Mouse (Mus musculus): ENCODE data around the gene Gltp. TPM values are rescaled to one million over a fixed set of nuclear protein-coding genes. Genes with fewer than 3 reads are reported as not detected.

The Gltp gene
- polyA plus RNA-seq, 1 experiment = 134 TPM

DNA sequence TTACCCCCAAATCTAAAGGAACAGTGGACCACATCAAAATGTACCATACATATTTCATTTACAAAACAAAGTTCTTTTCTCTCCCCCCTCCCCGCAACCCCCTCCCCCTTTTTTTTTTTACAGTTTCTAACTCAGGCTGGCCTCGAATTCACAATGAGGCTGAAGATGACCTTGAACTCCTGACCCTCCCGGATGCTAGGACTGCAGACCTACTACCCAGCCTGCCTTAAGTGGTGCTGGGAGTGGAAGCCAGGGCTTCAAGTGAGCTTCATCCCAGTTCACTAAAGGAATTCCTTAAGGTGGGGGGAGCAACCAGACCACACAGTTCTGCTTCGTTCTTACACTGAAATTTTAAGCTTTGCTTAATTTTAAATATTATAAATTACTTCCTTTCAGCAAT lies 26.6 kb downstream of the Gltp start:
- WGBS = 84% methylated on average over 4 of the region's 4 CpGs
- Histone ChIP-seq H3K4me3 (ENCODE audit: extremely low read depth, insufficient read depth, insufficient read length) (no peak overlapping the region), H3K4me1 (ENCODE audit: control insufficient read depth, insufficient read depth, insufficient read length) (no peaks in the 10 kb centered on the region)

GRCm38 (mm10) chr5:114661029-114661428 lies 29.8 kb downstream of the Gltp start:
- peaks cover 9% of the 10 kb centered on the region for H3K27me3 ChIP-seq (ENCODE audit: control insufficient read depth, insufficient read depth, low read length)
- WGBS = 8% methylated on average over 6 of the region's 6 CpGs
- DNase-seq (ENCODE audit: low read depth in 1 of 2, low spot score in 2 of 2) = no peak
- TF ChIP-seq CTCF (IDR thresholded peaks at IDR 0.05; ENCODE audit: extremely low read depth, insufficient read depth, insufficient read length, insufficient replicate concordance) (no peak), POLR2A (IDR thresholded peaks at IDR 0.05; ENCODE audit: low read depth, low read length) (no peak)
- peaks cover 7% of the 10 kb centered on the region; the same call in 1 of the 2 replicates for H3K4me1 ChIP-seq (ENCODE audit: control insufficient read depth, insufficient read depth, insufficient read length)
- H3K4me3 ChIP-seq (ENCODE audit: extremely low read depth, insufficient read depth, insufficient read length) = no peak overlapping the region
- no peaks in the 10 kb centered on the region for H3K36me3 ChIP-seq (ENCODE audit: control insufficient read depth, insufficient read depth, low read length)
- no peak overlapping the region for H3K27ac ChIP-seq (ENCODE audit: insufficient read depth, low read length)

More for the DNA sequence above, 26.6 kb downstream of the Gltp start:
- no peak for DNase-seq (ENCODE audit: low read depth in 1 of 2, low spot score in 2 of 2)
- Histone ChIP-seq H3K27ac (ENCODE audit: insufficient read depth, low read length) (no peak overlapping the region), H3K27me3 (ENCODE audit: control insufficient read depth, insufficient read depth, low read length) (no peaks in the 10 kb centered on the region), H3K36me3 (ENCODE audit: control insufficient read depth, insufficient read depth, low read length) (peaks cover 3% of the 10 kb centered on the region)
- TF ChIP-seq CTCF (IDR thresholded peaks at IDR 0.05; ENCODE audit: extremely low read depth, insufficient read depth, insufficient read length, insufficient replicate concordance) (no peak), POLR2A (IDR thresholded peaks at IDR 0.05; ENCODE audit: low read depth, low read length) (no peak)

DNA sequence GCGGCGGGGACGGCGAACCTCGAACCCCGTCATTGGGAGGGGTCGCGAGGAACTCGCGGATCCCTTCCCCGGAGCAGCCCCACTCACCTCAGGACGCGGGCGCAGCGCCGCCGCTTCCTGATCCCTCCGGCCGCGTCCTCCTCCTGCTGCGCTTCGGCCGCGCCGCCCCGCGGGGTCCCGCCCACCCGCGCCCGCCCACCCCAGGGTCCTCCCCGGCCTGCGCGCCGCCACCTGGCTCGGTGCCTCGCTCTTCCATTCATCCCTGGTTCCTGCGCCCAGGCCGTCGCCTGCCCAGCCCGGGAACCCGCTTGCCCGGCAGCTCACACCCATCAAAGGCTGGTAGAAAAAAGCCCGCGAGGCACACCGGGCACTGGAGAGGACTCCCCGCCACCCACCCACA lies 32.5 kb downstream of the Gltp start, which contains the start of gene Trpv4:
Trpv4 (minus strand) TSS at position 167 of the 400 bp plus-strand sequence.
- DNase-seq (ENCODE audit: low read depth in 1 of 2, low spot score in 2 of 2) = no peak
- peaks cover 7% of the 10 kb centered on the region; the same call in 1 of the 2 replicates for H3K4me1 ChIP-seq (ENCODE audit: control insufficient read depth, insufficient read depth, insufficient read length)
- peak within 1 kb of the TSS; percentile 39; the same call in 1 of the 2 replicates for H3K4me3 ChIP-seq (ENCODE audit: extremely low read depth, insufficient read depth, insufficient read length)
- H3K36me3 ChIP-seq (ENCODE audit: control insufficient read depth, insufficient read depth, low read length) = no peaks in the 10 kb centered on the region
- WGBS = 2% methylated on average over 42 of the region's 47 CpGs
- H3K27ac ChIP-seq (ENCODE audit: insufficient read depth, low read length) = no peak within 1 kb of the TSS
- TF ChIP-seq POLR2A (IDR thresholded peaks at IDR 0.05; ENCODE audit: low read depth, low read length) (no peak), CTCF (IDR thresholded peaks at IDR 0.05; ENCODE audit: extremely low read depth, insufficient read depth, insufficient read length, insufficient replicate concordance) (no peak)
- peaks cover 9% of the 10 kb centered on the region for H3K27me3 ChIP-seq (ENCODE audit: control insufficient read depth, insufficient read depth, low read length)

GRCm38 (mm10) chr5:114657426-114657825 lies 33.4 kb downstream of the Gltp start:
- no peak for TF ChIP-seq CTCF (IDR thresholded peaks at IDR 0.05; ENCODE audit: extremely low read depth, insufficient read depth, insufficient read length, insufficient replicate concordance)
- TF ChIP-seq POLR2A (IDR thresholded peaks at IDR 0.05; ENCODE audit: low read depth, low read length) = no peak
- 78% methylated on average over 10 of the region's 10 CpGs for WGBS
- peaks cover 9% of the 10 kb centered on the region for H3K27me3 ChIP-seq (ENCODE audit: control insufficient read depth, insufficient read depth, low read length)
- peaks cover 7% of the 10 kb centered on the region; the same call in 1 of the 2 replicates for H3K4me1 ChIP-seq (ENCODE audit: control insufficient read depth, insufficient read depth, insufficient read length)
- no peaks in the 10 kb centered on the region for H3K36me3 ChIP-seq (ENCODE audit: control insufficient read depth, insufficient read depth, low read length)
- no peak overlapping the region; the same call in 1 of the 2 replicates for H3K4me3 ChIP-seq (ENCODE audit: extremely low read depth, insufficient read depth, insufficient read length)
- no peak for DNase-seq (ENCODE audit: low read depth in 1 of 2, low spot score in 2 of 2)
- no peak overlapping the region for H3K27ac ChIP-seq (ENCODE audit: insufficient read depth, low read length)

DNA sequence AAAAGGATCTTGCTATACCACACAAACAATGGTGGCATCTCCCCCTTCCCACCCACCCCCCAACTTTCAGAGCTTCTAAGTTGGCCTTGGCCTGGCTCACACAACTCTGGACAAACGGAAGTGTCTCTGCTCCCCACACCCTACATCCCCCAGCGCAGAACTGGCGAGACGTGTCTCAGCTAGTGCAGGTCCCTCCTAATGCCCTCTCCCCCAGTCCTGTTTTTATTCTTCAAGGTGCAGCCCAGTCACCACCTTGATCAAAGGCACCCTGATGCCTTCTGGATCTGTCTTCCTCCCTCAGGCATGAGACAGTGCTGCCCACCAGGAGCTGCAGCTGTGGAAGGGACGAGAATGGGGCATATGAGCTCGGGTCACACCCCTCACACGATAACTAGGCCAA lies 34.5 kb downstream of the Gltp start:
- 91% methylated on average over 7 of the region's 7 CpGs for WGBS
- peaks cover 10% of the 10 kb centered on the region for H3K4me1 ChIP-seq (ENCODE audit: control insufficient read depth, insufficient read depth, insufficient read length)
- H3K27ac ChIP-seq (ENCODE audit: insufficient read depth, low read length) = no peak overlapping the region
- TF ChIP-seq CTCF (IDR thresholded peaks at IDR 0.05; ENCODE audit: extremely low read depth, insufficient read depth, insufficient read length, insufficient replicate concordance) (no peak), POLR2A (IDR thresholded peaks at IDR 0.05; ENCODE audit: low read depth, low read length) (no peak)
- H3K4me3 ChIP-seq (ENCODE audit: extremely low read depth, insufficient read depth, insufficient read length) = no peak overlapping the region
- H3K27me3 ChIP-seq (ENCODE audit: control insufficient read depth, insufficient read depth, low read length) = peaks cover 9% of the 10 kb centered on the region
- H3K36me3 ChIP-seq (ENCODE audit: control insufficient read depth, insufficient read depth, low read length) = no peaks in the 10 kb centered on the region
- no peak for DNase-seq (ENCODE audit: low read depth in 1 of 2, low spot score in 2 of 2)

DNA sequence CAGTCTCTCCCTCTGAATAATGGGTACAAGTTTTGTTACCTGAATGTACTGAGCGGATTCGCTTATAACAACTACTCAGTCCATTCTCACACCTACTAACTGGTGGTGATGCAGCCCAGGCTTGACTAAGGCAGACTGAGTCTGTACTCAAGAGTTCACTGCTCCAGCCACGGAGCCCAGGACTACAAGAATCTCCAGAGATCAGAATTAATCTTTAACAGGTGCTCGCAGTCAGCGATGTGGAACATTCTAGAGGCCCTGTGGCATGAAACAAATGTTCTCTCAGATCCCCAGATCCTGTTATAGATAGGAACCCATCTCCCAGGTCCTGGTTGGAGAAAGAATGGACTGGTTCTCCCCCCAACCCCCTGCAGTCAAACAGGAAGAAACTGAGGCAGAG lies 35.1 kb downstream of the Gltp start:
- H3K4me1 ChIP-seq (ENCODE audit: control insufficient read depth, insufficient read depth, insufficient read length) = peaks cover 15% of the 10 kb centered on the region
- no peak overlapping the region for H3K4me3 ChIP-seq (ENCODE audit: extremely low read depth, insufficient read depth, insufficient read length)
- H3K36me3 ChIP-seq (ENCODE audit: control insufficient read depth, insufficient read depth, low read length) = no peaks in the 10 kb centered on the region
- H3K27ac ChIP-seq (ENCODE audit: insufficient read depth, low read length) = no peak overlapping the region
- DNase-seq (ENCODE audit: low read depth in 1 of 2, low spot score in 2 of 2) = no peak
- 89% methylated on average over 5 of the region's 5 CpGs for WGBS
- H3K27me3 ChIP-seq (ENCODE audit: control insufficient read depth, insufficient read depth, low read length) = peaks cover 9% of the 10 kb centered on the region
- TF ChIP-seq CTCF (IDR thresholded peaks at IDR 0.05; ENCODE audit: extremely low read depth, insufficient read depth, insufficient read length, insufficient replicate concordance) = no peak
- no peak for TF ChIP-seq POLR2A (IDR thresholded peaks at IDR 0.05; ENCODE audit: low read depth, low read length)

- TF ChIP-seq CTCF (IDR thresholded peaks at IDR 0.05; ENCODE audit: extremely low read depth, insufficient read depth, insufficient read length, insufficient replicate concordance) (no peak), POLR2A (IDR thresholded peaks at IDR 0.05; ENCODE audit: low read depth, low read length) (no peak)
- Histone ChIP-seq H3K4me1 (ENCODE audit: control insufficient read depth, insufficient read depth, insufficient read length) (peaks cover 15% of the 10 kb centered on the region), H3K27ac (ENCODE audit: insufficient read depth, low read length) (no peak overlapping the region), H3K36me3 (ENCODE audit: control insufficient read depth, insufficient read depth, low read length) (no peaks in the 10 kb centered on the region), H3K27me3 (ENCODE audit: control insufficient read depth, insufficient read depth, low read length) (peaks cover 9% of the 10 kb centered on the region), H3K4me3 (ENCODE audit: extremely low read depth, insufficient read depth, insufficient read length) (no peak overlapping the region)
- 83% methylated on average over 15 of the region's 15 CpGs for WGBS
- DNase-seq (ENCODE audit: low read depth in 1 of 2, low spot score in 2 of 2) = no peak
Observed at GRCm38 (mm10) chr5:114653656-114654437, 36.9 kb downstream of the Gltp start.

Measured in spleen, adult 2 months (tissue).